Mouse (Mus musculus) lung, adult 2 months (tissue): Measurements from ENCODE around the gene Nhp2. TPM values are rescaled to one million over a fixed set of nuclear protein-coding genes. Genes with fewer than 3 reads are reported as not detected.
"Not testable (repeated sequence)": the region's sequence is repeated elsewhere in the genome, so short reads cannot be mapped to it uniquely, and the experiment has no call there.

ENCODE experiments used
- DNase-seq: peaks from one replicate; pipeline ENCODE4 v3.0.0; 2022
- H3K4me1 ChIP-seq: fragments of 200-500 bp; 2 replicates; pipeline ENCODE4 v1.6.1; 2011; ENCODE audit warnings: low read length; ENCODE audit not compliant: control insufficient read depth, insufficient read depth
- H3K4me3 ChIP-seq: fragments of 200-500 bp; replicated peaks from 2 replicates; pipeline ENCODE3; 2011; ENCODE audit warnings: low read depth, mild to moderate bottlenecking, control low read depth, low read length; ENCODE audit errors: extremely low read depth
- CTCF ChIP-seq: fragments of 200-500 bp; IDR thresholded peaks from 2 replicates; pipeline ENCODE4 v1.5.1; 2011; ENCODE audit warnings: mild to moderate bottlenecking, low read length, control low read depth; ENCODE audit not compliant: insufficient read depth
- POLR2A ChIP-seq: fragments of 200-500 bp; IDR thresholded peaks from 2 replicates; pipeline ENCODE4 v1.6.1; 2011; ENCODE audit warnings: low read depth, mild to moderate bottlenecking, control low read depth, low read length, borderline replicate concordance; ENCODE audit errors: extremely low read depth
- WGBS: fragments of 180-500 bp; shearing (Covaris S2); methylation state at CpG from one replicate; pipeline ENCODE4 v1.1.7; 2018; 5-methylcytosine and 5-hydroxymethylcytosine counted together
- polyA plus RNA-seq: library from polyadenylated mRNA; depleted of rRNA; stranded (reverse); fragments of >200 nt; gene quantifications from 2 replicates; pipeline ENCODE4 v1.2.3, GENCODE M21; 2012

Nhp2 gene
- polyA plus RNA-seq, 1 experiment, result 33.3 TPM

- H3K4me3 ChIP-seq, result peak overlapping the region; percentile 76
- peak; percentile 70; the same call in 1 of the 2 replicates for TF ChIP-seq POLR2A
- no peak for TF ChIP-seq CTCF
- H3K4me1 ChIP-seq, result peaks cover 6% of the 10 kb centered on the region
- DNase-seq, result peak; percentile 89
- WGBS, result under 1% methylated on average over 80 of the region's 81 CpGs
Measured at GRCm38 (mm10) chr11:51605602-51606446, 13.7 kb upstream of the Nhp2 start.

GRCm38 (mm10) chr11:51606447-51607095 is 13.0 kb upstream of the Nhp2 start, which contains the start of gene Hnrnpab:
Gene Hnrnpab (minus strand): TSS chr11:51606847.
- Histone ChIP-seq H3K4me3 (peak within 1 kb of the TSS; percentile 76), H3K4me1 (peaks cover 6% of the 10 kb centered on the region)
- peak; percentile 97 for DNase-seq
- TF ChIP-seq CTCF, result no peak
- peak; percentile 100 for TF ChIP-seq POLR2A
- WGBS, result under 1% methylated on average over 89 of the region's 91 CpGs

GRCm38 (mm10) chr11:51607096-51607738 is 12.3 kb upstream of the Nhp2 start:
- Histone ChIP-seq H3K4me3 (peak overlapping the region; percentile 64), H3K4me1 (peaks cover 6% of the 10 kb centered on the region)
- TF ChIP-seq POLR2A, result no peak
- no peak for TF ChIP-seq CTCF
- WGBS, result 4% methylated on average over 15 of the region's 15 CpGs
- DNase-seq, result no peak

DNA sequence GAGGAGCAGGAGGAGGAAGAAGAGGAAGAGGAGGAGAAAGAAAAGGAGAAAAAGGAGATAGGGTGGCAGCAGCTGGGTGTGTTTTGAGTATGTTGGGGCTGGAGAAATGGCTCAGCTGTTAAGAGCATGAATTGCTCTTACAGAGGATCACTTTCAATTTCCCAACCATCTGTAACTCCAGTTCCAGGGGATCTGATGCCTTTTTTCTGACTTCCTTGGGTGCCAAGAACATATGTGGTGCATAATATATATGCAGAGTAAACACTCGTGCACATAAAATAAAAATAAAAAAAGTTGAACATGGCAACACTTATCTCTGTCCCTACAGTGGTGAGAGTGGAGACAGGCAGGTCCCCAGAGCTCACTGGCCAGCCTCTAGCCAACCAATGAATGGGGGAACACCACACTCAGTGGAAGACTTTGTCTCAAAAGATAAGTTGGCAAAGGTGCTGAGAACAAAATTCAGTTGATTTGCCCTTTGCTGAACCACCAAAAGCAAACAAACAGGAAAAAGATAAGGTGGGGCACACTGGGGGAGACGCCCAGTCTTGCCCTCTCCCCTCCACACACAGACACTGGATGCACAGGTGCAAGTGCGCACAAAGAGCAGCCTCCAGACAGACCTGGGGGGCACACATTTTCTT is 10.1 kb upstream of the Nhp2 start:
- H3K4me1 ChIP-seq, result peaks cover 6% of the 10 kb centered on the region
- WGBS, result 63% methylated on average over 3 of the region's 3 CpGs
- H3K4me3 ChIP-seq, result no peak overlapping the region
- TF ChIP-seq CTCF, result no peak
- TF ChIP-seq POLR2A, result no peak
- no peak for DNase-seq

DNA sequence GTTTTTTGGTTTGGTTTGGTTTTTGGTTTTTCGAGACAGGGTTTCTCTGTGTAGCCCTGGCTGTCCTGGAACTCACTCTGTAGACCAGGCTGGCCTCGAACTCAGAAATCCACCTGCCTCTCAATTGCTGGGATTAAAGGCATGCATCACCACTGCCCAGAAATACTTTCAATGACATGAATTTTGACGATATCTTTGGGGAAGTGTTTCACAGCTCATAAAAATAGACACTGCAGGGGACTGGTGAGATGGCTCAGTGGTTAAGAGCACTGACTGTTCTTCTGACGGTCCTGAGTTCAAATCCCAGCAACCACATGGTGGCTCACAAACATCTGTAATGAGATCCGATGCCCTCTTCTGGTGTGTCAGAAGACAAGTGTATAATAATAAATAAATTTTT is 9.6 kb upstream of the Nhp2 start:
- WGBS, result 80% methylated on average over 5 of the region's 5 CpGs
- not testable (repeated sequence) for H3K4me3 ChIP-seq

DNA sequence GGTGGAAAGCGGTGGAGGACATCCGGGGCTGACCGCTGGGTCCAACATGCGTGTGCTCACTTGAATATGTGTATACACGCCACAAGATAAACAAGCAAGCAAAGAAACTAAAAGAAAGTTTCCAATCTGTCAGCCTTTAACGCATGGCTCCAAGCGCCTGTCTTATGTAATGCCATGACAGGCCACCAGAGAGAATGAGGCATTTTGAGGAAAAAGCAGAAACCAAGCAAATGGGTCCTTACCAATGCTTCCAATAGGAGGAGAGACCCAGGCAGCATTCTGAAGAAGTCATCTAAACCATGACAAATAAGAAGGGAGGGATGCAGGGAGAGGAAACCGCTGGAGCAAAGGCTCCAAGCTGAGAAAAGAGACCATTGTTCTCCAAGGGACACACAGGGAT is 5.3 kb upstream of the Nhp2 start:
- Histone ChIP-seq H3K4me3 (no peak overlapping the region), H3K4me1 (peaks cover 14% of the 10 kb centered on the region)
- 72% methylated on average over 8 of the region's 8 CpGs for WGBS
- TF ChIP-seq POLR2A (no peak), CTCF (no peak)
- no peak for DNase-seq

More for the DNA sequence above, 9.6 kb upstream of the Nhp2 start:
- H3K4me1 ChIP-seq, result peaks cover 11% of the 10 kb centered on the region
- DNase-seq, result not testable (repeated sequence)

- Histone ChIP-seq H3K4me3 (peak overlapping the region; percentile 66), H3K4me1 (peaks cover 14% of the 10 kb centered on the region)
- no peak for DNase-seq
- 13% methylated on average over 7 of the region's 7 CpGs for WGBS
- TF ChIP-seq POLR2A (peak; percentile 31; the same call in 1 of the 2 replicates), CTCF (no peak)
Measured at GRCm38 (mm10) chr11:51615129-51615528, 4.4 kb upstream of the Nhp2 start.

GRCm38 (mm10) chr11:51615601-51616000 is 3.9 kb upstream of the Nhp2 start:
- TF ChIP-seq POLR2A (peak; percentile 95; the same call in 1 of the 2 replicates), CTCF (no peak)
- WGBS, result under 1% methylated on average over 14 of the region's 14 CpGs
- H3K4me3 ChIP-seq, result peak overlapping the region; percentile 66
- peak; percentile 73 for DNase-seq
- H3K4me1 ChIP-seq, result peaks cover 18% of the 10 kb centered on the region

- 86% methylated on average over 7 of the region's 7 CpGs for WGBS
- not testable (repeated sequence) for H3K4me3 ChIP-seq, DNase-seq
- peaks cover 18% of the 10 kb centered on the region for H3K4me1 ChIP-seq
Measured at GRCm38 (mm10) chr11:51616113-51616512, 3.4 kb upstream of the Nhp2 start.
